Mouse (Mus musculus): ENCODE results near the gene Srrt. TPM values are rescaled to one million over a fixed set of nuclear protein-coding genes. Genes with fewer than 3 reads are reported as not detected.

Gene Srrt
- polyA plus RNA-seq, 1 experiment = 109 TPM

DNA sequence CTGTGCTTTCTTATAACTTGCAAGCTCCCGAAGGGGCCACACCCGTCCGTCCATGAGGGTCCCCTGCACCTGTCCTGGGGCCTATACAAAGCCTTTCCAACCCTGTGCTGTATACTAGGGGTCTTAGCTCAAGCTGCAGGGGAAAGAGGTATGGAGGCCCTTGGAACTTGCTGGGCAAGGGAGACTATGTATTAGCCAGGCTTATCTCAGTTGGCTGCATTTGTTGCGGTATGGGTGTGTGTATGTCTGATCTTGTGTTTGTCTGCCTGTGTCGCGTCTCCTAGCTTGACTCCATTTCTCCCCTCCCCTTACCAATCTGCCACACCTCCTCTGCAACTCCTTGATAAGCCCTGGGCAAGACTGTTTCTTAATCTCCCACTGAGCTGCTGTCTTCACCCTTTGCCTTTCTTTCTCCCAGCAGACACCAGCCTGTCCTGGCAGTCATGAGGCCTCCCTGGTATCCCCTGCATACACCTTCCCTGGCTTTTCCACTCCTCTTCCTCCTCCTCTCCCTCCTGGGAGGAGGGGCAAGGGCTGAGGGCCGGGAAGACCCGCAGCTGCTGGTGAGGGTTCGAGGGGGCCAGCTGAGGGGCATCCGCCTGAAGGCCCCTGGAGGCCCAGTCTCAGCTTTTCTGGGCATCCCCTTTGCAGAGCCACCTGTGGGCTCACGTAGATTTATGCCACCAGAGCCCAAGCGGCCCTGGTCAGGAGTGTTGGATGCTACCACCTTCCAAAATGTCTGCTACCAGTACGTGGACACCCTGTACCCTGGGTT is 17.7 kb downstream of the Srrt start:
- Histone ChIP-seq H3K36me3 (ENCODE audit: control insufficient read depth, insufficient read depth, low read length) (no peaks in the 10 kb centered on the region), H3K4me1 (ENCODE audit: control insufficient read depth, insufficient read depth, insufficient read length, low read length) (peaks cover 44% of the 10 kb centered on the region), H3K27ac (ENCODE audit: insufficient read depth, low read depth, low read length) (no peak overlapping the region), H3K4me3 (ENCODE audit: low read depth, low read length) (no peak overlapping the region), H3K27me3 (ENCODE audit: control insufficient read depth, insufficient read depth, low read length) (peaks cover 21% of the 10 kb centered on the region)
- 41% methylated on average over 13 of the region's 13 CpGs for WGBS
- TF ChIP-seq POLR2A (IDR thresholded peaks at IDR 0.05; ENCODE audit: low read depth, low read length) (no peak), CTCF (IDR thresholded peaks at IDR 0.05; ENCODE audit: extremely low read depth, insufficient read length, insufficient replicate concordance, low read depth, low read length) (no peak)

DNA sequence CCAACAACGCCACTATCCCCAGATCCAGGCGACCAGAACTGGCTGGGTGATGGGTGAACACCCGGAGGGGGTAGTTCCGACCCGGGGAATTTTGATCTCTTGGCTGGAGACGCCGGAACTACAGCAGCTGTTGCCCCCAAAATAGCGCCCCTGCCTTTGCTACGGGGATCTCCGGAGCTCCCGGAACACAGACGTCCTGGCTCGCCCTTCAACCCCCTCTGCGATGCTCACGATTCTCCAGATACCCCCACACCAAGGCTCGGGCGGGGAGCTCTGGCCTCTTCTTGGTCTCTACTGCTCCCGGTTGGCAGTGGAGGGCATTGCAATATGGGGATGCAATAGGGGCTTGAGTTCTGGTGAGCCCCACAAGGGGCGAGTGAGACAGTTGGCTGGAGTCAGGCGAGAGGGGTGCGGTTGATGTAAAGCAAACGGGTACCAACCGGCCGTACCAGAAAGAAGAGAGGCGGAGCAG is 18.4 kb downstream of the Srrt start:
- Histone ChIP-seq H3K4me3 (ENCODE audit: low read depth, low read length) (peak overlapping the region; percentile 29), H3K27me3 (ENCODE audit: control insufficient read depth, insufficient read depth, low read length) (peaks cover 21% of the 10 kb centered on the region), H3K36me3 (ENCODE audit: control insufficient read depth, insufficient read depth, low read length) (no peaks in the 10 kb centered on the region), H3K27ac (ENCODE audit: insufficient read depth, low read depth, low read length) (no peak overlapping the region), H3K4me1 (ENCODE audit: control insufficient read depth, insufficient read depth, insufficient read length, low read length) (peaks cover 42% of the 10 kb centered on the region)
- WGBS = 5% methylated on average over 25 of the region's 25 CpGs
- TF ChIP-seq POLR2A (IDR thresholded peaks at IDR 0.05; ENCODE audit: low read depth, low read length) (no peak), CTCF (IDR thresholded peaks at IDR 0.05; ENCODE audit: extremely low read depth, insufficient read length, insufficient replicate concordance, low read depth, low read length) (0 out of 2 replicates have a peak, but pooled peaks have one; percentile 13)

DNA sequence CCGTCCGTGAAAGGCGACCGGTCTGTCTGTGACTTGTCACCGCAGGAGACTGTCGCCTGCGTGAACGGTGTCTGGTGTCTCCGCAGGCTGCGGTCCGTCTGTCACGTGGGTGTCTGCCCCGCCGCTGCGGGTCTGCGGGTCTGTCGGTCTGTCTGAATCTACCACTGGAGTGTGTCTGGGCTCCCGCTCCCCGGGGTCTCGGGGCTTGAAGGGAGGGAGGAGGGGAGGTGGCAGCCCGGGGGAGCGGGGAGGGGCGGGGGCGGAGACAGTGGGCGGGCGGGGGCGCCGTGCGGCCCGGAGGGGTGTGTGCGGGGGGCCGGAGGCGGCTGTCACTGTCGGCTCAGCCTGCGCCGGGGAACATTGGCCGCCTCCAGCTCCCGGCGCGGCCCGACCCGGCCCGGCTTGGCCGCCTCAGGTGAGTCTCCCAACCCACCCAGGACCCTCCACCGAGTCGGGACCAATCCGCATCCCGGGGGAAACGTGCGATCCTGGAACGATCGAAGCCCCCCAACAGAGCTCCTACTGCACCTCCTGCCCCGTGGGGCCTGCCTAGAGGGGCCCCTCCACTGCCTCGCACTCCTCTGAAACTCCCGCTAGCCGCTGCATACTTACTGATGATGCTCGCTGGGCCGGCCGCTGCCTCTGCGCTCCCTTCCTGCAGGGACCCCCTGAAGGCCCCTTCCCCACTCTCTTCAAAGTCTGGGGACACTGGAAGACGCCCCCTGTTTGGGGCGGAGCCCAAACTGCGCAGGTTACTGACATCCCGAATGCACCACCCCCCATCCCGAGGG is 19.3 kb downstream of the Srrt start:
- TF ChIP-seq CTCF (IDR thresholded peaks at IDR 0.05; ENCODE audit: extremely low read depth, insufficient read length, insufficient replicate concordance, low read depth, low read length) = no peak
- TF ChIP-seq POLR2A (IDR thresholded peaks at IDR 0.05; ENCODE audit: low read depth, low read length) = no peak
- Histone ChIP-seq H3K4me3 (ENCODE audit: low read depth, low read length) (peak overlapping the region; percentile 48), H3K27me3 (ENCODE audit: control insufficient read depth, insufficient read depth, low read length) (peaks cover 21% of the 10 kb centered on the region), H3K4me1 (ENCODE audit: control insufficient read depth, insufficient read depth, insufficient read length, low read length) (peaks cover 42% of the 10 kb centered on the region), H3K36me3 (ENCODE audit: control insufficient read depth, insufficient read depth, low read length) (no peaks in the 10 kb centered on the region), H3K27ac (ENCODE audit: insufficient read depth, low read depth, low read length) (no peak overlapping the region)
- WGBS = 3% methylated on average over 64 of the region's 65 CpGs

DNA sequence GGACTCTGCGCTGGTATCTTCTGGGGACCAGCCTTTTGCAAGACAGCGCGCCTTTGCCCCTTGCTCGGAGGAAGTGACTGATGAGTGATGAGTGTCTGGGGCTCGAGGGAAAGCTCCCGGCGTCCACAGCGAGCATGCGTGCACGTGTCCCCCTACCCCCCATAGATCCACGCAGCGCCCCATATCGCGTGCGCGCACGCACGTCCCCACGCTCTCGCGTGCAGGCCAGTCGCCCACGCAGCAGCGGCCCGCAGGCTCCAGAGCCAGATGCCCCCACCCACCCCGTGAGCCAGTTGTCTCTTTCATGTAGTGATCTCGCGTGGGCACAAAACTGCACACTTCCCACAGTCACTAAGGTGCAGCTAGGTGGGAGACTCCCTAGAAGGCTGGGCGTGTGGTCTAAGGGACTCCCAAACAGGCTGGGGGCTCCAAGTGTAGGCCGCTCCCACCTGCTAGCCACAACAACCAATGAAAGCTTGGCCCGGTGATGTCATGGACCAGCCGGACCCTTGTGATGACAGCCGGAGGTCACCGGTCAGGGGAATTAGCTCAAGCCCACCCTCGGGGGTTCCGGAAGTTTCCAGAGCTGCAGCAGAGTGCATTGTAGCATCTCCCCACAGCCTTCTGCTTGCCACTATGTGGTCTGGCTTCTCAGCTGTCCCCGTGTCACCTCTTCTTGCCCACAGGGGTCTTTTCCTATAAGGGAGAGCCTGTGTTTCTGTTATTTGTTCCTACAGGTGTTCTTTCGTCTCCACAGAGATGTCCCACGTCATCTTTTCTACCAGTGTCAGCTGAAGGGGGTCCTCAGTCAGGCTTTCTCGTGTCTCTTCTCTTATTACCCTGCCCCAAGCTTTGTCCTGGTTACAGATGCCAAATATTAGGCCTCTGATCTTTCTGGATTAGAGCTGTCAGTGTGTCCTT is 20.2 kb downstream of the Srrt start, which contains the start of gene Ache:
TSS of gene Ache (plus strand) at position 488 of the 921 bp plus-strand sequence.
- peaks cover 42% of the 10 kb centered on the region for H3K4me1 ChIP-seq (ENCODE audit: control insufficient read depth, insufficient read depth, insufficient read length, low read length)

DNA sequence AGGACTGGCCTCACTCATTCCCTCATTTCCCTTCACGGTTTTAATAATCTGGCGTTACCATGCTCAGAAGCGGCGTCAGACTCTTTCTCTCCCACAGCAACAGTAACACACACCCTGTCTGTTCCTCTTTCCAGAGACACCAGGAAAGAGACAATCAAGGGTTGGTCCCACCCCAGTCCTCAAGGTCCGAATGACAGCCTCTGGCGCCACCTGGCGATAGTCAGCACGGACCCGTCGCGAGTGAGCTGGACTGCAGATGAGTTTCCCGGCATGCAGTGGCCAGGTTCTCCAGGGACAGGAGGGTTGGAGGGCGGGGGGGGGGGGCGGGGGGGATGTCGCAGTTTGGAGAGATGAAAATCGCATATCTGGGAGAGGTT is 20.8 kb downstream of the Srrt start:
- Histone ChIP-seq H3K4me3 (ENCODE audit: low read depth, low read length) (peak overlapping the region; percentile 45; the same call in 1 of the 2 replicates), H3K27ac (ENCODE audit: insufficient read depth, low read depth, low read length) (no peak overlapping the region)
- WGBS = under 1% methylated on average over 16 of the region's 16 CpGs

More for the DNA sequence above, 20.2 kb downstream of the Srrt start, which contains the start of gene Ache:
- Histone ChIP-seq H3K27me3 (ENCODE audit: control insufficient read depth, insufficient read depth, low read length) (peaks cover 21% of the 10 kb centered on the region), H3K27ac (ENCODE audit: insufficient read depth, low read depth, low read length) (no peak within 1 kb of the TSS), H3K36me3 (ENCODE audit: control insufficient read depth, insufficient read depth, low read length) (no peaks in the 10 kb centered on the region), H3K4me3 (ENCODE audit: low read depth, low read length) (peak within 1 kb of the TSS; percentile 48)
- 7% methylated on average over 40 of the region's 40 CpGs for WGBS
- TF ChIP-seq CTCF (IDR thresholded peaks at IDR 0.05; ENCODE audit: extremely low read depth, insufficient read length, insufficient replicate concordance, low read depth, low read length) (no peak), POLR2A (IDR thresholded peaks at IDR 0.05; ENCODE audit: low read depth, low read length) (no peak)

DNA sequence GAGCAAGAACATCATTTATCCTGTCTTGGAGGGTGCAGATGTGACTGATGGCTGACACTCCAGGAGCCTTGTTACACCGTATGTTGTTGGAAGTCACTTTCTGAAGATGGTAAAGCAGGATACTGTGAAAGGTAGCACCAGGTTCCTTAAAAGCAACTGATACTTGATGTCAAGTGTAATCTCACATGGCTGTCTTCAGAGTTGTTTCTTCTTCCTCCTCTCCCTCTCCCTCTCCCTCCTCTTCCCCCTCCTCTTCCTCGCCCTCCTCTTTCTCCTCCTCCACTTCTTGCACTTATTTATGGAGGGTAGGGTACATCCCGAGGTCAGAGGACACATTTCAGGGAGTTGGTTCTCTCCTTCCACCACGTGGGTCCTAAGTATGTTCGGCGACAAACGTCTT is 21.5 kb downstream of the Srrt start:
- H3K27ac ChIP-seq (ENCODE audit: insufficient read depth, low read depth, low read length) = 0 out of 2 replicates have a peak overlapping the region, but pooled peaks have one; percentile 9
- WGBS = 26% methylated on average over 7 of the region's 7 CpGs
- TF ChIP-seq CTCF (IDR thresholded peaks at IDR 0.05; ENCODE audit: extremely low read depth, insufficient read length, insufficient replicate concordance, low read depth, low read length) (no peak), POLR2A (IDR thresholded peaks at IDR 0.05; ENCODE audit: low read depth, low read length) (no peak)

More for the DNA sequence above, 20.8 kb downstream of the Srrt start:
- Histone ChIP-seq H3K27me3 (ENCODE audit: control insufficient read depth, insufficient read depth, low read length) (peaks cover 21% of the 10 kb centered on the region), H3K4me1 (ENCODE audit: control insufficient read depth, insufficient read depth, insufficient read length, low read length) (peaks cover 42% of the 10 kb centered on the region), H3K36me3 (ENCODE audit: control insufficient read depth, insufficient read depth, low read length) (no peaks in the 10 kb centered on the region)
- TF ChIP-seq CTCF (IDR thresholded peaks at IDR 0.05; ENCODE audit: extremely low read depth, insufficient read length, insufficient replicate concordance, low read depth, low read length) (peak; percentile 97), POLR2A (IDR thresholded peaks at IDR 0.05; ENCODE audit: low read depth, low read length) (no peak)

More for the DNA sequence above, 21.5 kb downstream of the Srrt start:
- H3K36me3 ChIP-seq (ENCODE audit: control insufficient read depth, insufficient read depth, low read length) = no peaks in the 10 kb centered on the region
- peaks cover 21% of the 10 kb centered on the region for H3K27me3 ChIP-seq (ENCODE audit: control insufficient read depth, insufficient read depth, low read length)
- H3K4me3 ChIP-seq (ENCODE audit: low read depth, low read length) = no peak overlapping the region
- peaks cover 38% of the 10 kb centered on the region for H3K4me1 ChIP-seq (ENCODE audit: control insufficient read depth, insufficient read depth, insufficient read length, low read length)
